Mouse (Mus musculus) layer of hippocampus, adult 11-12 months (tissue): ENCODE results near the gene Frmd4a.

Experiments used
- DNase-seq: peaks from one replicate; pipeline ENCODE4 v3.0.0; 2022; ENCODE audit warnings: low spot score

The Frmd4a gene

GRCm38 (mm10) chr2:4286390-4286901, 268.9 kb downstream of the Frmd4a start:
- DNase-seq: no peak

GRCm38 (mm10) chr2:4290475-4290874, 273.0 kb downstream of the Frmd4a start:
- DNase-seq: no peak

GRCm38 (mm10) chr2:4291100-4291499, 273.6 kb downstream of the Frmd4a start:
- DNase-seq: peak; percentile 51

GRCm38 (mm10) chr2:4291671-4292070, 274.2 kb downstream of the Frmd4a start:
- DNase-seq: no peak

DNA sequence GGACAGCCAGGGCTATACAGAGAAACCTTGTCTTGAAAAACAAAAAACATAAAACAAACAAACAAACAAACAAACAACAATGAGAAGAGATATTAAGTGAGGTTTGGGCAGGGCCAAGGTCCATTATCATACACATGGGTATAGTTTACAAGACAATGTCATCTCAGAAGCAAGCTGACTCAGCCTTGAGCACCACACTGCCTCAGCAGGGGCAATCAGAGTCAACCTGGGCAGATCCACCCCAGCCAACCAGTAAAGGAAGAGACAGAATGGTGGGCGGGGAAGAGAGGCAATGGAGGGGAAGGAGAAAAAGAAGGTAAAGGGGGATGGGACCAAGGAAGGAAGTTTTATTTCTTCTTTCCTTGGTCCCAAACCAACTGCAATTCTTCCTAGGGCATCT, 276.2 kb downstream of the Frmd4a start:
- DNase-seq: no peak

GRCm38 (mm10) chr2:4295641-4296040, 278.1 kb downstream of the Frmd4a start:
- no peak for DNase-seq

DNA sequence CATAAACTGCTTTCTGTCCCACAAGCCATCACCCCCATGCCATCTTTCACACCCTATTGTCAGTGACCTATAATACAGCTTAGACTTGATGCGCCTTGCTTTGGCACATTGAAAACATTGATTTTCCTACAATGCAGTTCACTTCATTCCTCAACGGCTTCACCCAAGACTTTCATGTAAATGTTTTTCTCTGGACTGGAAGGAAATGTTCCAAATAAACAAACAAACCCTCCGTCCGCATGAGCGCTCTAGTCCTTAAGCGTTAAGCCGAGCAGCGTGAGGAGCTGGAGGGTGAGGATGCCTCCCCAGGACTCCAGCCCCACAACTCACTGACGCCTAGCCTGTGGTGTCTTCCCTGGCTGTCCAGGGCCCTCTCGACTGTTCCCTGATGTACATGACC, 279.4 kb downstream of the Frmd4a start:
- DNase-seq: no peak

DNA sequence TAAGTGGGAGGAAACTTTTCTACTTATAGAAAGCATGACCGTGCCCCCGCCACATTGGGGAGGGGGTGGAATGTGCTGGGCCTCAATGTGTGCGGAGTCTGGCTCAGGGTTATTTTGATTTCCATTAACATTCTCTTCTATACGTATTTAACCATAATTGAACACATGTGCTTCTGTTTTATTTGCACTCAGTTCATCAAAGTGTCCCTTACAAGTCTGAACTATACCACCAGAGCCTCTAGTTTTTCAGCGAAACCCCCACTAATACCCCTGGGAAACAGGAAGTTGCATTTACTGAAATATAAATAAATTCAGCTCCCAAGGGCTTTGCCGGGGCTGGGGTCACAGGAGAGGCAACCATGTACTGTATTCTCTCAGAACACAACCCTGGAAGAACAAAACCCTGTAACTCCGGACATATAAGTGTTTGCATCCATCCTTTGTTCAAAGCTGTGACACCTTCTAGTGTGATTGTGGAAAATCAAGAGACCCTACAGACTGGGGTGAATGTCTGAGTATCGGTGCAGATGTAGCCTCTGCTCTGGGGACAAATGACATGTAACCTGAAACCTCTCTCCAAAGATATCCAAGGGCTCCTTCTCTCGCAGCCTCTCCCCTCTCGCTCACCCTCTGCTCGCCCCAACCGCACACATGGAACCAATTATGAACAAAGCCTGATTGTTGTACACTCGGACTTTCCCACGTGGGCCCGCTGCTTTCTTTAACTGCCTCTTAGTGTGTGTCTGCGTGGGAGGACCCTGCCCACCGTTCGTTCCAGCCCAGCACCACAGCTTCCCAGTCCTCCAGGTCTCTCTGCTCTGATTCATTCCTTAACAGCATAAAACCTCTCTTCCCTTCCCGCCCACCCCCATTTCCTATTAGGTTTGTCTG, 281.1 kb downstream of the Frmd4a start:
- DNase-seq: no peak

DNA sequence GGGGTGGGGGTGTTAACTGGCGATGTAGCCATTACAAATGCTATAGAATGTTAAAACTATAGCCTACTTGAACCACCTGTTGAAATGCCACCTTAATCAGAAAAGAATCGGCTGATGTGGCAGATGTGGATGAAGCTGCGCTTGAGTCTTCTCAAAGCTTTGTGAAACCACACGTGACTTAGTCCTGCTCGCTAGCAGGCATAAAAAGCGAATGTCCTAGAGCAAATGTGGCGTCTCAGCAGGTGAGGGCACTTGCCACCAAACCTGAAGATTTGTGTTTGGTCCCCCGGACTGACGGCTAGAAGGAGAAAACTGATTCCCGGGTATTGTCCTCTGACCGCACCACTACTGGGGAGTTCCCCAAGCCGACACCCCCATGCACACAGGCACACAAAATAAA, 282.1 kb downstream of the Frmd4a start:
- no peak for DNase-seq

DNA sequence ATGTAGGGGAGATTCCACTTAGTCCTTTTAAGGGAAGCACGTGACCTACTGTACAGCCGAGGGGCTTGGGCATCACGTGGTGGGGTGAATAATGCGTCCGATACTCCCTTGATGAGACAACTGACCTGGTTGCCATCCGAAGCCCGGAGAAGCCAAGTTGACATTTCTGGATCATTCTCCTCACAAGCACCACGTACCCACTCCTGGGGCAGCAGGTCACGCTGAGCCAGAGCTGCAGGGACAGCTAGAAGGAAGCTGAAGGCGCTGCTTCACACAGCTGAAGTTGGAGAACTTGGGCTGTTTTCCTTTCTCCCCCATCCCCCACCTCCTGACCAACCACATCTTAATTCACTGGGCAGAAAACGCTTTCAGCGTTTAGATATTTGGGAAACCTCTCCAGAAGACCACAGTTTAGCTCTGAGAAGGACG, 282.9 kb downstream of the Frmd4a start:
- DNase-seq: no peak

GRCm38 (mm10) chr2:4300816-4301215, 283.3 kb downstream of the Frmd4a start:
- no peak for DNase-seq

- DNase-seq: no peak
Observed at GRCm38 (mm10) chr2:4301256-4301655, 283.7 kb downstream of the Frmd4a start.

- DNase-seq: no peak
Observed at GRCm38 (mm10) chr2:4301692-4302091, 284.2 kb downstream of the Frmd4a start.

GRCm38 (mm10) chr2:4302119-4302518, 284.6 kb downstream of the Frmd4a start:
- no peak for DNase-seq

DNA sequence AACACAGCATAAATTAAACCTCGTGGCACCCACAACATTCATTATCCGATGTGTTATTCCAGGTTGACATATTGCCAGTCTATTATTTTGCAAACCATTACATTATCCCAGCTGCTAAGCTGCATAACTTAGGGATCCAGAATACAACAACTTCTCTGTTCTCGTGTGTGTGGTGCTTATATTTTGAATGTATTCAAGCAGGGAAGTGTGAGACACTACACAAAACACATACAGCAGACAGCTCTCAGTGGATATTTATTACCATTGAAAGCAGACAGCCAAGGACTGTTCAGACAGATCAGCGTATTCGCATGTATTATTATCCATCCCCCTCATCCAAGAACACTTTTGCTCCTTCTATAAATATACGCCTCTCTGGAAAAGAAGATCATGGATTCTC, 289.6 kb downstream of the Frmd4a start:
- no peak for DNase-seq

DNA sequence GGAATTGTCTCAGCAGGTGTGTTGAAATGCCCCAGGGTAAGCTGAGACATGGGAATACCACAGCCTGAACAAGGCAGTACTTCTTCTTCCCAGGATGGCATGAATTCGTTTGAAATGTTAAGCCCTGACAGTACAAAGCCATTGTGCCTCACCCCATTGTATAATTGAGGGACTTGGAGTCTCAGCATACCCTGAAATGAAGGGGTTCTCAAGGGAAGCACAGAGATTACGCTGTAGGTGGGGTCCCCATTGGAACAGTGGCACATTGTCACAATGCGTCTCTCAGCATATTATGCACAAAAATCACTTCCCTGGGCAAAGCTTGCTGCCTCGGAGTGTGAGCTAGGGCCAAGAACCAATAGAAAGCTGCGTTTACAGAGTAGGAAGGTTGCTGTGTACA, 297.0 kb downstream of the Frmd4a start:
- no peak for DNase-seq

DNA sequence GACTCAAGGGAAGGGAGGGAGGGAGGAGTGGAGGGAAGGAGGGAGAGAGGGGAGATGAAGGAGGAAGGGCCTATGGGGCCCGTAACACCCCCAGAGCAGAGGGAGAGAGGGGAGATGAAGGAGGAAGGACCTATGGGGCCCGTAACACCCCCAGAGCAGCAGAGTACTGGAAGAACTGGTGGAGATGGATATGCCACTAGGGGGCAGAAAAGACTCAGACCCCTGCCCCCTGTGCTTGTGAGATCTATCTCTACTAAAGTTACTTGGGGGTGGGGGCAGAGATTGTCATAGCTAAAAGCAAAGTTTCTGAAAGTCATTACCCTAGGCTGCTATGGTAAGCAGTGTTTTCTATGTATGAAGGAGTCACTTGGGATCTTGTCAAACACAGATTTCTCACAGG, 299.1 kb downstream of the Frmd4a start:
- peak; percentile 32 for DNase-seq

- DNase-seq: no peak
Observed at GRCm38 (mm10) chr2:4318134-4318533, 300.6 kb downstream of the Frmd4a start.

- no peak for DNase-seq
Observed at GRCm38 (mm10) chr2:4326241-4327010, 308.9 kb downstream of the Frmd4a start.

- DNase-seq: peak; percentile 12
Observed at GRCm38 (mm10) chr2:4327011-4327340, 309.5 kb downstream of the Frmd4a start.

GRCm38 (mm10) chr2:4332441-4332840, 314.9 kb downstream of the Frmd4a start:
- DNase-seq: no peak

GRCm38 (mm10) chr2:4334201-4334600, 316.7 kb downstream of the Frmd4a start:
- DNase-seq: no peak

DNA sequence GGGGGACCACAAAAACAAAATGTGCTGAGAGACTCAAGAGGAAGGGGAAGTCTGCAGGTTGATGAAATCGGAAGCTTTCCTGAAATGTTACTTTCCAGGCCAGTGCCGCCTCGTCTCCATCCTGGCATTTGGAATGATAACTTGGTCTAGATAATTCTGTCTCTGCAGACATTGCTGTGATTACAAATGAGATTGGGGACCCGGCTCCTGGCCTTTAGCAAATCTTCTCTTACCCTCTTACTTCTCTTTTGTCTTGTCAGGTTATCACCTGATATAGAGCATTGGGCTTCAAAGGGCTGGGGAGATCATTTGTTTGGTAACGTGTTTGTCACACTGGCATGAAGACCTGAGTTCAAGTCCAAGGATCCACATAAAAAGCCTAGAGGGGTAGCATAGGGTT, 317.4 kb downstream of the Frmd4a start:
- no peak for DNase-seq
